Mouse (Mus musculus) limb, embryonic 14.5 days (tissue): ENCODE data around the gene Zfp94. TPM values are rescaled to one million over a fixed set of nuclear protein-coding genes. Genes with fewer than 3 reads are reported as not detected.

Experiments
- ATAC-seq: fragments of 200-750 bp; cut with Nextera tagmentation; 2 replicates; pipeline ENCODE4 v1.8.0; 2017; ENCODE audit warnings: low read depth, moderate number of reproducible peaks, moderate TSS enrichment; ENCODE audit not compliant: low FRiP score
- DNase-seq: peaks from one replicate; pipeline ENCODE4 v3.0.0-alpha.2; 2015; ENCODE audit warnings: low spot score
- H3K27ac ChIP-seq: fragments of 300-500 bp; sonication (generic); replicated peaks from 2 replicates; pipeline ENCODE4 v1.5.1; 2014; ENCODE audit warnings: low read depth, mild to moderate bottlenecking, low read length, moderate library complexity, mixed read lengths
- H3K27me3 ChIP-seq: fragments of 300-500 bp; sonication (generic); 2 replicates; pipeline ENCODE4 v1.6.1; 2014; ENCODE audit warnings: low read length, mixed read lengths; ENCODE audit not compliant: control insufficient read depth, insufficient read depth
- H3K36me3 ChIP-seq: fragments of 300-500 bp; sonication (generic); 2 replicates; pipeline ENCODE4 v1.6.1; 2014; ENCODE audit warnings: mild to moderate bottlenecking, low read length, moderate library complexity, mixed read lengths; ENCODE audit not compliant: control insufficient read depth, insufficient read depth
- H3K4me1 ChIP-seq: fragments of 300-500 bp; sonication (generic); 2 replicates; pipeline ENCODE4 v1.6.1; 2014; ENCODE audit warnings: antibody characterized with exemption, low read length, mixed read lengths; ENCODE audit not compliant: control insufficient read depth, insufficient read depth
- H3K4me2 ChIP-seq: fragments of 300-500 bp; sonication (generic); replicated peaks from 2 replicates; pipeline ENCODE4 v1.6.1; 2014; ENCODE audit warnings: low read depth, mild to moderate bottlenecking, low read length, moderate library complexity; ENCODE audit not compliant: severe bottlenecking
- H3K4me3 ChIP-seq: fragments of 300-500 bp; sonication (generic); replicated peaks from 2 replicates; pipeline ENCODE4 v1.5.1; 2014; ENCODE audit warnings: low read length
- H3K9ac ChIP-seq: fragments of 300-500 bp; sonication (generic); 2 replicates; pipeline ENCODE4 v1.6.1; 2014; ENCODE audit warnings: mild to moderate bottlenecking, low read depth, low read length, moderate library complexity; ENCODE audit not compliant: severe bottlenecking
- H3K9me3 ChIP-seq: fragments of 300-500 bp; sonication (generic); 2 replicates; pipeline ENCODE4 v1.6.1; 2016; ENCODE audit warnings: low read length; ENCODE audit not compliant: control insufficient read depth
- POLR2A ChIP-seq: fragments of 200-500 bp; IDR thresholded peaks from 2 replicates; pipeline ENCODE4 v1.8.0; 2012; ENCODE audit warnings: inconsistent platforms, mild to moderate bottlenecking, moderate library complexity, borderline replicate concordance; ENCODE audit not compliant: insufficient read depth, insufficient read length; ENCODE audit errors: extremely low read depth
- WGBS: fragments of 180-500 bp; shearing (Covaris S2); extraction: QIAGEN DNeasy Blood & Tissue Kit; methylation state at CpG from one replicate; pipeline ENCODE4 v1.1.7; 2014; 5-methylcytosine and 5-hydroxymethylcytosine counted together
- polyA plus RNA-seq, 2 experiments: library from polyadenylated mRNA; depleted of rRNA in 1 of 2; stranded (reverse) in 1 of 2; unstranded in 1 of 2; fragments of >200 nt; fragmentation: Nextera tagmentation in 1 of 2; extraction: Ambion mirVana in 1 of 2; gene quantifications; 2 replicates each; pipeline versions ENCODE4 v1.2.1 to v1.2.3; 2012 to 2014

Zfp94 gene
- polyA plus RNA-seq, 2 experiments = 12.6 to 13.8 TPM

GRCm38 (mm10) chr7:24359269-24359668 is 42.8 kb upstream of the Zfp94 start:
- no peaks in the 10 kb centered on the region for H3K27me3 ChIP-seq
- DNase-seq (peak; percentile 51), ATAC-seq (no peak)
- H3K9ac ChIP-seq = no peak overlapping the region
- no peak overlapping the region for H3K27ac ChIP-seq
- no peaks in the 10 kb centered on the region for H3K36me3 ChIP-seq
- WGBS = 21% methylated on average over 9 of the region's 9 CpGs
- no peaks in the 10 kb centered on the region for H3K4me1 ChIP-seq
- H3K4me2 ChIP-seq = no peak overlapping the region
- H3K9me3 ChIP-seq = no peaks in the 10 kb centered on the region
- TF ChIP-seq POLR2A = no peak
- H3K4me3 ChIP-seq = no peak overlapping the region

- H3K36me3 ChIP-seq = no peaks in the 10 kb centered on the region
- H3K27ac ChIP-seq = no peak overlapping the region
- H3K4me2 ChIP-seq = no peak overlapping the region
- no peaks in the 10 kb centered on the region for H3K9me3 ChIP-seq
- no peak overlapping the region for H3K9ac ChIP-seq
- H3K4me1 ChIP-seq = no peaks in the 10 kb centered on the region
- 52% methylated on average over 4 of the region's 4 CpGs for WGBS
- no peak overlapping the region for H3K4me3 ChIP-seq
- TF ChIP-seq POLR2A = no peak
- H3K27me3 ChIP-seq = no peaks in the 10 kb centered on the region
- DNase-seq = no peak
- ATAC-seq = no peak
Measured at GRCm38 (mm10) chr7:24357899-24358298, 41.4 kb upstream of the Zfp94 start.

- no peaks in the 10 kb centered on the region for H3K36me3 ChIP-seq
- TF ChIP-seq POLR2A = no peak
- no peak overlapping the region for H3K9ac ChIP-seq
- H3K4me1 ChIP-seq = no peaks in the 10 kb centered on the region
- 68% methylated on average over 10 of the region's 10 CpGs for WGBS
- H3K27me3 ChIP-seq = no peaks in the 10 kb centered on the region
- no peak overlapping the region for H3K4me2 ChIP-seq
- H3K4me3 ChIP-seq = no peak overlapping the region
- ATAC-seq = no peak
- no peak for DNase-seq
- no peak overlapping the region for H3K27ac ChIP-seq
- H3K9me3 ChIP-seq = no peaks in the 10 kb centered on the region
Measured at GRCm38 (mm10) chr7:24356081-24356480, 39.6 kb upstream of the Zfp94 start.

GRCm38 (mm10) chr7:24355646-24356045 is 39.2 kb upstream of the Zfp94 start:
- H3K27ac ChIP-seq = no peak overlapping the region
- no peak overlapping the region for H3K9ac ChIP-seq
- no peak overlapping the region for H3K4me2 ChIP-seq
- H3K36me3 ChIP-seq = no peaks in the 10 kb centered on the region
- H3K9me3 ChIP-seq = no peaks in the 10 kb centered on the region
- H3K4me1 ChIP-seq = no peaks in the 10 kb centered on the region
- ATAC-seq (no peak), DNase-seq (no peak)
- no peaks in the 10 kb centered on the region for H3K27me3 ChIP-seq
- 86% methylated on average over 6 of the region's 6 CpGs for WGBS
- H3K4me3 ChIP-seq = no peak overlapping the region
- TF ChIP-seq POLR2A = no peak

- no peak within 1 kb of the TSS for H3K9ac ChIP-seq
- H3K27me3 ChIP-seq = no peaks in the 10 kb centered on the region
- no peak within 1 kb of the TSS for H3K4me3 ChIP-seq
- WGBS = 39% methylated on average over 6 of the region's 6 CpGs
- no peak within 1 kb of the TSS for H3K4me2 ChIP-seq
- no peak for TF ChIP-seq POLR2A
- H3K27ac ChIP-seq = no peak within 1 kb of the TSS
- H3K36me3 ChIP-seq = no peaks in the 10 kb centered on the region
- no peak for ATAC-seq
- H3K9me3 ChIP-seq = no peaks in the 10 kb centered on the region
- no peaks in the 10 kb centered on the region for H3K4me1 ChIP-seq
- no peak for DNase-seq
Measured at GRCm38 (mm10) chr7:24348896-24349295, 32.4 kb upstream of the Zfp94 start, which contains the start of gene Lypd5. TSS of gene Lypd5 (plus strand) at chr7:24349196.

- 66% methylated on average over 5 of the region's 5 CpGs for WGBS
- Histone ChIP-seq H3K27ac (no peak overlapping the region), H3K4me3 (no peak overlapping the region), H3K9ac (no peak overlapping the region), H3K4me2 (no peak overlapping the region), H3K36me3 (no peaks in the 10 kb centered on the region), H3K4me1 (no peaks in the 10 kb centered on the region), H3K27me3 (no peaks in the 10 kb centered on the region), H3K9me3 (no peaks in the 10 kb centered on the region)
- no peak for TF ChIP-seq POLR2A
- ATAC-seq (no peak), DNase-seq (no peak)
Measured at GRCm38 (mm10) chr7:24346444-24346843, 30.0 kb upstream of the Zfp94 start.
